Mouse (Mus musculus) ES-E14 (cell line): ENCODE data around the gene Sulf2.

Experiments
- CHD2 ChIP-seq: IDR thresholded peaks from 2 replicates; pipeline ENCODE4 v1.6.1; 2014; ENCODE audit warnings: mild to moderate bottlenecking, low read depth, low read length, inconsistent platforms
- MAFK ChIP-seq: IDR thresholded peaks from 2 replicates; pipeline ENCODE4 v1.6.1; 2014; ENCODE audit warnings: mild to moderate bottlenecking, low read depth, low read length, inconsistent platforms; ENCODE audit not compliant: insufficient read depth
- ZC3H11A ChIP-seq: IDR thresholded peaks from 2 replicates; pipeline ENCODE4 v1.6.1; 2012; ENCODE audit warnings: low read depth, mild to moderate bottlenecking, inconsistent platforms, low read length, borderline replicate concordance

GRCm38 (mm10) chr2:166196080-166196786, 40.8 kb upstream of the Sulf2 start:
- TF ChIP-seq ZC3H11A (no peak), CHD2 (no peak), MAFK (no peak)
